Mouse (Mus musculus): Measurements from ENCODE around the gene Slc1a5. TPM values are rescaled to one million over a fixed set of nuclear protein-coding genes. Genes with fewer than 3 reads are reported as not detected.

Slc1a5 gene
- polyA plus RNA-seq, 1 experiment from 2014 or later, result 26.5 TPM

DNA sequence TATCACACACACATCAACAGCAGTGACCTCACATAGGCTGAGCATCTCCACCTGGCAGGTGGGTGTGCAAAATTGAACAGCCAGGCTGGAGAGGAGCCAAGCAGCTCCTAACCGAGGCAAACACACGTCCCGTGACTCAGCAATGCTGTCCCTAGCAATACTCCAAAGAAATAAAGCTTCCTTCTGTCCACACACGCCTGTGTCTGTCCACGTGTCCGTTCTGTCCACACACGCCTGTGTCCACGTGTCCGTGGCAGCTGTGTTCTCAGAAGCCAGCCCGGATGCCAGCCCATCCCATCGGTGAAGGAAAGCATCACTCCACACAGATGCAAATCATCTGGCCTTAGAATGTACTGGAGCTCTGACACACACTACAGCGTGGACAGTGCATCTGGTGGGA, 29.1 kb upstream of the Slc1a5 start:
- no peak overlapping the region for H3K27ac ChIP-seq (replicated peaks; ENCODE audit: low read depth, low read length)
- WGBS, result 81% methylated on average over 12 of the region's 12 CpGs

DNA sequence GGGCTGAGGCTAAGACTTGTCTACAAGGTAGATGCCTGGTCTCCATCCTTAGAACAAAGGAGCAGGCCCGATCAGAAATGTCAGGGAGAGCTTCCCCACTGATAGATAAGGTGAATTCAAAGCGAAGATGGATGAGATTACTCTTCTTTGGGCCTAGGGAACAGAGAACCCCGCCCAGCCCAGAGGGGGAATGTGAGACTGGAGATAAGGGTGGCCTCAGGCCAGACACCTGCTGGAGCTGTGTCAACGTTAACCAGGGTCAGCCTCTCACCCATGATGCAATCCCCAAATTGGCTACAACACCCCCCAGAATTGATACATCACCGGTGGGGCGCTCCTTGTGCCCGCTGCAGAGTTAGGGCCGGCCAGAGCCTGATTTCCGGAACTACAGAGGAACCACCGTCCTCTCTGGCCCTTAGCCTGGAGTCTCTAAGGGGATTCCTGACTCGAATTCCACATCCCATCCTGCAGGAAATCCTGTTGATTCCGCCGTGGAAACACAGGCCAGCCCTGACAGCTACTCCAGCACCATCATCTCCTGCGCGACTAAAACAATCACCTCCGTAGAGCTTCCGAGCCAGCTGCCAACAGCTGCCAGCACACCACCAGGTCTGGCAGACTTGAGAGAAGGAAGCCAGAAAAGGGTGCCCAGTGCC, 25.6 kb upstream of the Slc1a5 start:
- H3K36me3 ChIP-seq (ENCODE audit: control insufficient read depth, insufficient read depth, low read length), result no peaks in the 10 kb centered on the region
- ATAC-seq (ENCODE audit: low read depth) (no peak), DNase-seq (ENCODE audit: low spot score) (peak; percentile 15)
- no peaks in the 10 kb centered on the region for H3K27me3 ChIP-seq (replicated peaks; ENCODE audit: control insufficient read depth, insufficient read depth, low read length)
- no peak overlapping the region for H3K4me2 ChIP-seq (ENCODE audit: low read depth, low read length)
- WGBS, result 65% methylated on average over 17 of the region's 17 CpGs
- H3K9ac ChIP-seq (ENCODE audit: low read depth, low read length), result no peak overlapping the region
- H3K27ac ChIP-seq (replicated peaks; ENCODE audit: low read depth, low read length), result no peak overlapping the region
- H3K4me3 ChIP-seq (ENCODE audit: low read depth, low read length), result no peak overlapping the region
- H3K4me1 ChIP-seq (ENCODE audit: control insufficient read depth, insufficient read depth, low read length), result no peaks in the 10 kb centered on the region
- H3K9me3 ChIP-seq (ENCODE audit: control insufficient read depth, low read length), result no peaks in the 10 kb centered on the region

More for the DNA sequence above, 29.1 kb upstream of the Slc1a5 start:
- no peak overlapping the region for H3K9ac ChIP-seq (ENCODE audit: low read depth, low read length)
- H3K27me3 ChIP-seq (replicated peaks; ENCODE audit: control insufficient read depth, insufficient read depth, low read length), result no peaks in the 10 kb centered on the region
- H3K36me3 ChIP-seq (ENCODE audit: control insufficient read depth, insufficient read depth, low read length), result peaks cover 27% of the 10 kb centered on the region
- ATAC-seq (ENCODE audit: low read depth) (no peak), DNase-seq (ENCODE audit: low spot score) (no peak)
- H3K9me3 ChIP-seq (ENCODE audit: control insufficient read depth, low read length), result no peaks in the 10 kb centered on the region
- no peak overlapping the region for H3K4me2 ChIP-seq (ENCODE audit: low read depth, low read length)
- H3K4me3 ChIP-seq (ENCODE audit: low read depth, low read length), result no peak overlapping the region
- no peaks in the 10 kb centered on the region for H3K4me1 ChIP-seq (ENCODE audit: control insufficient read depth, insufficient read depth, low read length)

DNA sequence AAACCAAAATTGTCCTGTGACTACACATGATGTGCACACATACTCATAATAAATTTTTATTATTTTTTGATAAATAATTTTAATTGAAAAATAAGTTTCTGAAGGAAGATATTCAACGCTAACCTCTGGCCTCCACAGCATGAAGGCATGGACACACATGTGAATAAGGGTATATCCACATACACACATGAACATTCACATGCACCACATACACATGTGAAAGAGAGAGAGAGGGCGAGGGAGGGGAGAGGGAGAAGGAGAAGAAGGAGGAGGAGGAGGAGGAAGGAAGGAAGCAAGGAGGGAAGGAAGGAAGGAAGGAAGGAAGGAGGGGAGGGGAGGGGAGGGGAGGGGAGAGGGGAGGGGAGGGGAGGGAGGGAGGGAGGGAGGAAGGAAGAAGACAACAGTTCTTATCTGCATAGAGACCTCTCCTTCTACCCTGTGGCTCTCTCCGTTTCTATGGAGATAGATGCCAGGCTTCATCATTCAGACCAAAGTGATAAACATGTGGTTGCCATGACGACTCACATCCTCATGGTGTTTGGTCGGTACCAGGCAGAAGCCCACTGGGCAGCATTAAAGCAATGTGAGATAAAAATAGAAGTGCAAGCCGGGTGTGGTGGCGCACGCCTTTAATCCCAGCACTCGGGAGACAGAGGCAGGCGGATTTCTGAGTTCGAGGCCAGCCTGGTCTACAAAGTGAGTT, 22.1 kb upstream of the Slc1a5 start:
- no peaks in the 10 kb centered on the region for H3K27me3 ChIP-seq (replicated peaks; ENCODE audit: control insufficient read depth, insufficient read depth, low read length)
- H3K9me3 ChIP-seq (ENCODE audit: control insufficient read depth, low read length), result no peaks in the 10 kb centered on the region
- no peak overlapping the region for H3K27ac ChIP-seq (replicated peaks; ENCODE audit: low read depth, low read length)
- DNase-seq (ENCODE audit: low spot score) (no peak), ATAC-seq (ENCODE audit: low read depth) (no peak)
- no peak overlapping the region for H3K9ac ChIP-seq (ENCODE audit: low read depth, low read length)
- H3K4me2 ChIP-seq (ENCODE audit: low read depth, low read length), result no peak overlapping the region
- 74% methylated on average over 11 of the region's 11 CpGs for WGBS
- H3K4me3 ChIP-seq (ENCODE audit: low read depth, low read length), result no peak overlapping the region
- no peaks in the 10 kb centered on the region for H3K36me3 ChIP-seq (ENCODE audit: control insufficient read depth, insufficient read depth, low read length)
- peaks cover 5% of the 10 kb centered on the region for H3K4me1 ChIP-seq (ENCODE audit: control insufficient read depth, insufficient read depth, low read length)

DNA sequence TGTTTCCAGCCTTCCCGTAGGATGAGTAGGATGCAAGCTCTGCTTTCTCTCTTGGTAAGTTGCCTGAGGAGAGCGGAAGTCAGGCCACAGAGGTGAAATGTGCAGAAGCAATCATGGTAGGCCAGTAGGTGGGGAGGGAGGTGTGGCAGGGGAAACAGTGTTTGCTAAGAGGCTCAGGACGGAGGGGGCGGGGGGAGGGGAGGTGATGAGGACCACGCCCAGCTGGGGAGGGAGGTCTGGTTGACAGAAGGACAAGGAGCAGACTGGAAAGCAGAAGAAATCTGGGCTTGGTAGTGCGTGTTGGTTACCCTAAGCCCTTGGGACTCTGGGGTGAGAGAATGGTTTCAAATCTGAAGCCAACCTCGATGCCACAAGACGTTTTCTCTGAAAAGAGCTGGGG, 20.8 kb upstream of the Slc1a5 start:
- Histone ChIP-seq H3K4me1 (ENCODE audit: control insufficient read depth, insufficient read depth, low read length) (peaks cover 5% of the 10 kb centered on the region), H3K9me3 (ENCODE audit: control insufficient read depth, low read length) (no peaks in the 10 kb centered on the region), H3K27ac (replicated peaks; ENCODE audit: low read depth, low read length) (no peak overlapping the region), H3K4me3 (ENCODE audit: low read depth, low read length) (no peak overlapping the region), H3K27me3 (replicated peaks; ENCODE audit: control insufficient read depth, insufficient read depth, low read length) (no peaks in the 10 kb centered on the region), H3K4me2 (ENCODE audit: low read depth, low read length) (no peak overlapping the region), H3K9ac (ENCODE audit: low read depth, low read length) (no peak overlapping the region), H3K36me3 (ENCODE audit: control insufficient read depth, insufficient read depth, low read length) (no peaks in the 10 kb centered on the region)
- WGBS, result 23% methylated on average over 8 of the region's 8 CpGs
- ATAC-seq (ENCODE audit: low read depth) (no peak), DNase-seq (ENCODE audit: low spot score) (peak; percentile 38)

DNA sequence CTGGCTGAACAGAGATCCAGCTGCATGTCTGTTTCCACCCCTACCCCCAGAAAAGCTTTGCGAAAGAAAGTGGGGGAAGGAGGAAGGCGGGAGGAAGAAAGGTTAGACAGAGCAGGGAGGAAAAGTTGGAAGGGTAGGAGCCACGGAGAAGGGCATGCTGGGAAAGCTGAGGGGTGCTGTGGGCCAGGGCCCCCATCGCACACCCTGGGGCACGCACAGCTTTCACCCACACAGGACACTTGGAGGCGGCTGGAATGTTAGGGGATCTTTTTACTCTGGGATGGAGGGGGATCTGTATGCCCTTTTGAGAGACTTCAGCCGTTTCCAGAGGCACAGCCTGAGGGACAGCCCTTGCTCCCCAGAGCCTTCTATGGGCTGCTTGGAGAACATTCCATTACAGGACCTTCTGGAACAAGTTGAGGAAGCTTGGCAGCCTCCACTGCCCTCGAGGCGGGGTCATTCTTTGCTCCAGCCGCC, 20.1 kb upstream of the Slc1a5 start:
- Histone ChIP-seq H3K9ac (ENCODE audit: low read depth, low read length) (0 out of 2 replicates have a peak overlapping the region, but pooled peaks have one; percentile 19), H3K4me2 (ENCODE audit: low read depth, low read length) (0 out of 2 replicates have a peak overlapping the region, but pooled peaks have one; percentile 10), H3K27ac (replicated peaks; ENCODE audit: low read depth, low read length) (0 out of 2 replicates have a peak overlapping the region, but pooled peaks have one; percentile 48), H3K27me3 (replicated peaks; ENCODE audit: control insufficient read depth, insufficient read depth, low read length) (no peaks in the 10 kb centered on the region), H3K36me3 (ENCODE audit: control insufficient read depth, insufficient read depth, low read length) (no peaks in the 10 kb centered on the region), H3K4me3 (ENCODE audit: low read depth, low read length) (no peak overlapping the region), H3K9me3 (ENCODE audit: control insufficient read depth, low read length) (no peaks in the 10 kb centered on the region), H3K4me1 (ENCODE audit: control insufficient read depth, insufficient read depth, low read length) (peaks cover 5% of the 10 kb centered on the region)
- DNase-seq (ENCODE audit: low spot score) (peak; percentile 45), ATAC-seq (ENCODE audit: low read depth) (no peak; the same call in 1 of the 2 replicates)
- WGBS, result 29% methylated on average over 9 of the region's 10 CpGs

DNA sequence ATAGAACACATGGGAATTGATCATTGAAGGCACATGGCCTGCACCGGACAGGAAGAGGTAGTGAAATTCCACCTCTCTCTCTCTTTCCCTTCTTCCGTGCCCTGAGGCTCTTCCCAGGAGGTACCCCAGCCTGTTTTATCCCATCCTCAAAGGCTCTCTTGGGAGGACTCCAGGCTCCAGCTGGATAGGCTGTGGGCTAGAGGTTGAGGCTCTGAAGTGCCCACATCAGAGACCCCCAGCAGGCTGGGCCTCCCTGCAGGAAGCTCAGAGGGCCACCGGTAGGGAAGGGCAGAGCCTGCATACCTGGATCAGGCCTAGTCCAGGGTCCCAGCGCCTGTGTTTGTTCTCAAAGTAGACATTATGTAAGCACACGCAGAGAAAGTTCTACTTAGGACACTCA, 19.5 kb upstream of the Slc1a5 start:
- H3K27ac ChIP-seq (replicated peaks; ENCODE audit: low read depth, low read length), result no peak overlapping the region
- no peak for DNase-seq (ENCODE audit: low spot score)
- H3K9me3 ChIP-seq (ENCODE audit: control insufficient read depth, low read length), result no peaks in the 10 kb centered on the region
- H3K4me1 ChIP-seq (ENCODE audit: control insufficient read depth, insufficient read depth, low read length), result peaks cover 5% of the 10 kb centered on the region
- H3K4me3 ChIP-seq (ENCODE audit: low read depth, low read length), result no peak overlapping the region
- H3K27me3 ChIP-seq (replicated peaks; ENCODE audit: control insufficient read depth, insufficient read depth, low read length), result no peaks in the 10 kb centered on the region
- H3K36me3 ChIP-seq (ENCODE audit: control insufficient read depth, insufficient read depth, low read length), result no peaks in the 10 kb centered on the region
- H3K4me2 ChIP-seq (ENCODE audit: low read depth, low read length), result no peak overlapping the region
- no peak for ATAC-seq (ENCODE audit: low read depth)
- no peak overlapping the region; the same call in 1 of the 2 replicates for H3K9ac ChIP-seq (ENCODE audit: low read depth, low read length)
- WGBS, result 25% methylated on average over 5 of the region's 5 CpGs

DNA sequence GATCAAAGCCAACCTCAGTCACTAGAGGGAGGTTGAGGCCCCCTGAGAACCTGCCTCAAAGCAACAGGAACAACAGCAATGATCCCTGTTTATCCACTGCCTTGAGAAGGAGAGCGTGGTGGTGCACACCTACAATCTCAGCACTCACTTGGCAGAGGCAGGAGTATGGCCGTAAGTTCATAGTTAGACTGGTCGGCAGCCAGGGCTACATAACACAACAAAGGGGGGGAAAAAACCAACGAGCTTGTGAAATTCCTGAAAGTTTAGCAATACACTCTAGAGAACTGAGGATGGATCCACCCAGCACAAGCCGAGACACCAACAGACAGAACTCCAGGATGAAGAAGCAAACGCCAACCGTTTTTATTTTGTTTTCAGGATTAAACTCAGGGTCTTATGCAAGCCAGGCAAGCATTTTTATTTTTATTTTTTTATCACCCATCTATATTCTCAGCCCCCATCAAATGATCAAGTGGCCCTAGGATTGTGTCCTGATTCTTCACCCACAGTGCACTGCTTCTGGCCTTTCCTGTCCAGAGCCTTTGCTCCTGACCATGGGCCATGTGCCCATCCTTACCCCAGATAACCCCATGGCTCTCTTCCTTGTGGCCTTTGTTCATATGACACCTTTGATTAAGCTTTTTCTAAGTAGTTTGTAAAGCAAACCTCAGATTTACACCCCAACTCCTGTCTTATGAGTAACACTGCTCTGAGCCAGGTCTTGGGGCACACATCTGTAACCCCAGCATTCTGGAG, 17.5 kb upstream of the Slc1a5 start:
- ATAC-seq (ENCODE audit: low read depth) (no peak), DNase-seq (ENCODE audit: low spot score) (no peak)
- Histone ChIP-seq H3K27me3 (replicated peaks; ENCODE audit: control insufficient read depth, insufficient read depth, low read length) (no peaks in the 10 kb centered on the region), H3K9me3 (ENCODE audit: control insufficient read depth, low read length) (no peaks in the 10 kb centered on the region), H3K9ac (ENCODE audit: low read depth, low read length) (no peak overlapping the region), H3K27ac (replicated peaks; ENCODE audit: low read depth, low read length) (no peak overlapping the region), H3K4me1 (ENCODE audit: control insufficient read depth, insufficient read depth, low read length) (peaks cover 5% of the 10 kb centered on the region), H3K36me3 (ENCODE audit: control insufficient read depth, insufficient read depth, low read length) (no peaks in the 10 kb centered on the region), H3K4me2 (ENCODE audit: low read depth, low read length) (no peak overlapping the region), H3K4me3 (ENCODE audit: low read depth, low read length) (no peak overlapping the region)
- 83% methylated on average over 7 of the region's 7 CpGs for WGBS

DNA sequence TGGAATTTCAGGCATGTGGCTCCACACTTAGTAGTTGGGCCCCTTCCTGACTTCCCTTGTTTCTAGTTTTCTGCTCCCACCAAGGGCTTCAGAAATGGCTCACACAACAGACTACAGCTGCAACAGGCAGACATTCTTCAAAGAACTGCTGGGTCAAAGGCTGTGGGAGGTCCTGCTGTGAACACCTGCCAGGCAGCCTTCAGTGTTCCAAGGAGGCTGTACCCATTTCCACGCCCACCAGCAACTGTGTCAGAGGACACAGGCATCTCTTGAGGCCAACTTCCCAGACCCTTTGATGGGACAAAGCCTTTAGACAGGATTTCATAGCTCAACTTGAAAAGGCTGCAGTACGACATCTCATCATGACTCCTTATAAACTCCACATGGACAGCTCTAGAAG, 14.7 kb upstream of the Slc1a5 start:
- DNase-seq (ENCODE audit: low spot score) (no peak), ATAC-seq (ENCODE audit: low read depth) (no peak)
- no peaks in the 10 kb centered on the region for H3K27me3 ChIP-seq (replicated peaks; ENCODE audit: control insufficient read depth, insufficient read depth, low read length)
- H3K9me3 ChIP-seq (ENCODE audit: control insufficient read depth, low read length), result no peaks in the 10 kb centered on the region
- 53% methylated on average over 2 of the region's 2 CpGs for WGBS
- no peak overlapping the region for H3K4me2 ChIP-seq (ENCODE audit: low read depth, low read length)
- no peaks in the 10 kb centered on the region for H3K4me1 ChIP-seq (ENCODE audit: control insufficient read depth, insufficient read depth, low read length)
- no peaks in the 10 kb centered on the region for H3K36me3 ChIP-seq (ENCODE audit: control insufficient read depth, insufficient read depth, low read length)
- H3K4me3 ChIP-seq (ENCODE audit: low read depth, low read length), result no peak overlapping the region
- H3K9ac ChIP-seq (ENCODE audit: low read depth, low read length), result no peak overlapping the region
- no peak overlapping the region for H3K27ac ChIP-seq (replicated peaks; ENCODE audit: low read depth, low read length)
